Mouse (Mus musculus) kidney, adult 2 months (tissue): ENCODE results near the gene Pilra.

Source experiments
- CTCF ChIP-seq: fragments of 200-500 bp; conservative IDR thresholded peaks from 2 replicates; pipeline ENCODE4 v1.5.1; 2011; ENCODE audit warnings: low read depth, mild to moderate bottlenecking, control low read depth, low read length, moderate library complexity, mixed read lengths; ENCODE audit not compliant: insufficient read depth, insufficient read length
- POLR2A ChIP-seq: fragments of 200-500 bp; IDR thresholded peaks from one replicate; pipeline ENCODE4 v1.6.1; 2011; ENCODE audit warnings: low read depth, low read length, control low read depth

- TF ChIP-seq CTCF (no peak), POLR2A (no peak)
These were observed 29.9 kb downstream of the Pilra start for GRCm38 (mm10) chr5:137806158-137806557.
